Mouse (Mus musculus) lung, postnatal 0 days (tissue): ENCODE measurements around the gene Rhoa. TPM values are rescaled to one million over a fixed set of nuclear protein-coding genes. Genes with fewer than 3 reads are reported as not detected.

Source experiments
- ATAC-seq: fragments of 200-750 bp; cut with Nextera tagmentation; 2 replicates; pipeline ENCODE4 v1.8.0; 2017; ENCODE audit warnings: moderate library complexity
- DNase-seq: peaks from one replicate; pipeline ENCODE4 v3.0.0-alpha.2; 2016; ENCODE audit warnings: low spot score
- H3K27ac ChIP-seq: fragments of 300-500 bp; sonication (generic); 2 replicates; pipeline ENCODE4 v1.5.1; 2014; ENCODE audit warnings: antibody characterized with exemption, mild to moderate bottlenecking, low read length, mixed read lengths
- H3K27me3 ChIP-seq: fragments of 300-500 bp; sonication (generic); replicated peaks from 2 replicates; pipeline ENCODE4 v1.6.1; 2014; ENCODE audit warnings: low read length, mixed read lengths; ENCODE audit not compliant: insufficient read depth
- H3K36me3 ChIP-seq: fragments of 300-500 bp; sonication (generic); 2 replicates; pipeline ENCODE4 v1.6.1; 2014; ENCODE audit warnings: low read length, mixed read lengths; ENCODE audit not compliant: insufficient read depth
- H3K4me1 ChIP-seq: fragments of 300-500 bp; sonication (generic); 2 replicates; pipeline ENCODE4 v1.6.1; 2014; ENCODE audit warnings: antibody characterized with exemption, low read depth, low read length, mixed read lengths; ENCODE audit not compliant: insufficient read depth
- H3K4me2 ChIP-seq: fragments of 300-500 bp; sonication (generic); replicated peaks from 2 replicates; pipeline ENCODE4 v1.6.1; 2014; ENCODE audit warnings: low read depth, mild to moderate bottlenecking, low read length, moderate library complexity, mixed read lengths
- H3K4me3 ChIP-seq: fragments of 300-500 bp; sonication (generic); 2 replicates; pipeline ENCODE4 v1.5.1; 2014; ENCODE audit warnings: low read depth, low read length
- H3K9ac ChIP-seq: fragments of 300-500 bp; sonication (generic); replicated peaks from 2 replicates; pipeline ENCODE4 v1.6.1; 2014; ENCODE audit warnings: low read depth, mild to moderate bottlenecking
- H3K9me3 ChIP-seq: fragments of 300-500 bp; sonication (generic); 2 replicates; pipeline ENCODE4 v1.6.1; 2016; ENCODE audit warnings: low read length, mixed read lengths
- CTCF ChIP-seq: IDR thresholded peaks from 2 replicates; pipeline ENCODE4 v1.5.1; 2016; ENCODE audit warnings: antibody characterized with exemption, mild to moderate bottlenecking
- EP300 ChIP-seq: IDR thresholded peaks from 2 replicates; pipeline ENCODE4 v1.6.1; 2016; ENCODE audit warnings: antibody characterized with exemption, mild to moderate bottlenecking, control low read depth
- WGBS: fragments of 180-500 bp; shearing (Covaris S2); extraction: QIAGEN DNeasy Blood & Tissue Kit; methylation state at CpG from one replicate; pipeline ENCODE4 v1.1.7; 2014; 5-methylcytosine and 5-hydroxymethylcytosine counted together
- polyA plus RNA-seq: library from polyadenylated mRNA; unstranded; fragments of >200 nt; fragmentation: Nextera tagmentation; extraction: Ambion mirVana; gene quantifications from 2 replicates; pipeline ENCODE4 v1.2.1, GENCODE M21; 2015

Gene Rhoa
- polyA plus RNA-seq, 1 experiment from 2014 or later: 582 TPM

- no peak overlapping the region for H3K4me2 ChIP-seq
- no peak for ATAC-seq
- TF ChIP-seq EP300 (no peak), CTCF (no peak)
Measured at GRCm38 (mm10) chr9:108344471-108344870, 38.5 kb downstream of the Rhoa start.

DNA sequence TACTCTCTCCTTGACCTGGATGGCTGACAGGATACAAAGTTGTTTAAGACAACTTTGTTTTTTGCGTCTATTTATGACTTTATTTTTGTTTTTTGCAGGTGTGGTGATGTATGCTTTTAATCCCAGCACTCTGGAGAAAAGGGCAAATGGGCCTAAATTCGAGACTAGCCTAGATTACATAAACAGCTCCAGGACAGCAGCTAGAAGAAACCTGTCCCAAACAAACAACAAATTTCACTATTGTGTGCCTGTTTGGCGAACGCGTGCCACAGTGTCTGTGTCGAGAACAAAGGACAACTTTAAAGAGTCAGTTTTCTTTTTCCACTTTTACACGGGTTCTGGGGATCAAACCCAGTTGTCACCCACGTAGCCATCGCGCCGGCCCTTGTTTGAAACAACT is 41.1 kb downstream of the Rhoa start:
- Histone ChIP-seq H3K36me3 (peaks cover 3% of the 10 kb centered on the region; the same call in 1 of the 2 replicates), H3K9me3 (no peaks in the 10 kb centered on the region), H3K4me1 (peaks cover 5% of the 10 kb centered on the region), H3K27ac (peak overlapping the region; percentile 97), H3K4me3 (peak overlapping the region; percentile 83), H3K9ac (peak overlapping the region; percentile 66), H3K4me2 (peak overlapping the region; percentile 73), H3K27me3 (no peaks in the 10 kb centered on the region)
- 6% methylated on average over 11 of the region's 11 CpGs for WGBS
- ATAC-seq (no peak), DNase-seq (no peak)
- TF ChIP-seq EP300 (no peak), CTCF (no peak)

More at GRCm38 (mm10) chr9:108344471-108344870, 38.5 kb downstream of the Rhoa start:
- Histone ChIP-seq H3K4me1 (peaks cover 22% of the 10 kb centered on the region), H3K4me3 (no peak overlapping the region), H3K9me3 (no peaks in the 10 kb centered on the region), H3K9ac (no peak overlapping the region), H3K36me3 (no peaks in the 10 kb centered on the region), H3K27ac (no peak overlapping the region), H3K27me3 (no peaks in the 10 kb centered on the region)
- no peak for DNase-seq
- 80% methylated on average over 4 of the region's 4 CpGs for WGBS

GRCm38 (mm10) chr9:108347540-108348289 is 41.8 kb downstream of the Rhoa start, which contains the start of gene Usp4:
Gene Usp4, plus strand, starts transcription at chr9:108347853.
- H3K4me1 ChIP-seq: peaks cover 5% of the 10 kb centered on the region
- no peaks in the 10 kb centered on the region for H3K27me3 ChIP-seq
- DNase-seq: peak; percentile 97
- peak within 1 kb of the TSS; percentile 78 for H3K9ac ChIP-seq
- H3K36me3 ChIP-seq: peaks cover 10% of the 10 kb centered on the region; the same call in 1 of the 2 replicates
- no peaks in the 10 kb centered on the region for H3K9me3 ChIP-seq
- ATAC-seq: peak; percentile 96
- TF ChIP-seq CTCF (no peak; the same call in 1 of the 2 replicates), EP300 (no peak)
- H3K4me3 ChIP-seq: peak within 1 kb of the TSS; percentile 83
- peak within 1 kb of the TSS; percentile 73 for H3K4me2 ChIP-seq
- peak within 1 kb of the TSS; percentile 97 for H3K27ac ChIP-seq
- WGBS: under 1% methylated on average over 60 of the region's 75 CpGs

DNA sequence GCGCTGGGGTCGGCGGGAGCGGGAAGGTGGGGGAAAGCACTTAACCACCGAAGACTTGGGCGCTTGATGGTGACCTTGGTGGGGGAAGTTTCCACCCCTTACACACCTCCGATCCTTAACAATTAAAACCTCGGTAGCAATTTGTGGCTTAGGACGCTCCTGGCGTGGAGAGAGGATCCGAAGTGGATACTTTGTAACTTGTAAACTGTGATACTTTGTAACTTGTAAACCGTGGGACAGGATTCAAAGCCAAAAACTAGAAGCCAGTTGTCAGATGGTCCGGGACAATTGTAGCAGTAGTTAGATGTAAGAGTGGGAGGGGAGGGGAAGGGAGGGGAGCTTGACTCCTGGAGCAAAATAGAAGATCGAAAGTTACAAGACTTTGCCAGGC is 42.4 kb downstream of the Rhoa start:
- no peak for TF ChIP-seq CTCF
- no peak for TF ChIP-seq EP300
- Histone ChIP-seq H3K4me3 (peak overlapping the region; percentile 83), H3K9me3 (no peaks in the 10 kb centered on the region), H3K27me3 (no peaks in the 10 kb centered on the region), H3K9ac (peak overlapping the region; percentile 78), H3K4me1 (peaks cover 5% of the 10 kb centered on the region), H3K4me2 (peak overlapping the region; percentile 73), H3K27ac (peak overlapping the region; percentile 97), H3K36me3 (peaks cover 14% of the 10 kb centered on the region; the same call in 1 of the 2 replicates)
- DNase-seq (peak; percentile 35), ATAC-seq (no peak)
- WGBS: 2% methylated on average over 14 of the region's 14 CpGs

- H3K4me2 ChIP-seq: no peak overlapping the region
- WGBS: 91% methylated on average over 4 of the region's 4 CpGs
- H3K4me1 ChIP-seq: peaks cover 5% of the 10 kb centered on the region
- no peaks in the 10 kb centered on the region for H3K9me3 ChIP-seq
- H3K4me3 ChIP-seq: no peak overlapping the region
- no peak for ATAC-seq
- no peak overlapping the region for H3K9ac ChIP-seq
- TF ChIP-seq EP300 (no peak), CTCF (no peak)
- H3K27me3 ChIP-seq: no peaks in the 10 kb centered on the region
- peaks cover 23% of the 10 kb centered on the region; the same call in 1 of the 2 replicates for H3K36me3 ChIP-seq
- DNase-seq: no peak
- H3K27ac ChIP-seq: no peak overlapping the region
Measured at GRCm38 (mm10) chr9:108349727-108350126, 43.8 kb downstream of the Rhoa start.

GRCm38 (mm10) chr9:108378234-108378633 is 72.3 kb downstream of the Rhoa start:
- Histone ChIP-seq H3K36me3 (peaks cover 50% of the 10 kb centered on the region), H3K4me3 (no peak overlapping the region), H3K4me2 (no peak overlapping the region), H3K9me3 (no peaks in the 10 kb centered on the region), H3K27me3 (no peaks in the 10 kb centered on the region), H3K27ac (no peak overlapping the region), H3K9ac (no peak overlapping the region), H3K4me1 (no peaks in the 10 kb centered on the region)
- DNase-seq (no peak), ATAC-seq (peak; percentile 12; the same call in 1 of the 2 replicates)
- 66% methylated on average over 9 of the region's 9 CpGs for WGBS
- no peak for TF ChIP-seq EP300
- no peak for TF ChIP-seq CTCF
